Mouse (Mus musculus) heart, adult 2 months (tissue): Measurements from ENCODE around the gene Gpc1. TPM values are rescaled to one million over a fixed set of nuclear protein-coding genes. Genes with fewer than 3 reads are reported as not detected.

Experiments
- DNase-seq, 2 experiments: peaks; one replicate each; pipeline ENCODE4 v3.0.0; 2021
- H3K27ac ChIP-seq: fragments of 200-600 bp; 2 replicates; pipeline ENCODE4 v1.8.1; 2022
- H3K27me3 ChIP-seq: fragments of 200-500 bp; 2 replicates; pipeline ENCODE4 v1.6.1; 2012; ENCODE audit warnings: mild to moderate bottlenecking, low read length, inconsistent platforms, mixed read lengths; ENCODE audit not compliant: control insufficient read depth, insufficient read depth
- H3K36me3 ChIP-seq: fragments of 200-500 bp; 2 replicates; pipeline ENCODE4 v1.6.1; 2012; ENCODE audit warnings: low read length, inconsistent platforms; ENCODE audit not compliant: control insufficient read depth, insufficient read depth
- H3K4me1 ChIP-seq: fragments of 200-500 bp; 2 replicates; pipeline ENCODE4 v1.6.1; 2011; ENCODE audit warnings: low read length; ENCODE audit not compliant: control insufficient read depth, insufficient read depth
- H3K4me3 ChIP-seq: fragments of 200-600 bp; 2 replicates; pipeline ENCODE4 v1.8.1; 2022
- H3K79me2 ChIP-seq: fragments of 200-500 bp; replicated peaks from 2 replicates; pipeline ENCODE4 v1.6.1; 2012; ENCODE audit warnings: mild to moderate bottlenecking, inconsistent platforms, low read length, moderate library complexity, mixed read lengths; ENCODE audit not compliant: control insufficient read depth, insufficient read depth
- H3K9ac ChIP-seq: fragments of 200-500 bp; 2 replicates; pipeline ENCODE4 v1.6.1; 2012; ENCODE audit warnings: low read depth, mild to moderate bottlenecking, control low read depth, inconsistent platforms, low read length, mixed read lengths
- CTCF ChIP-seq: fragments of 200-600 bp; IDR thresholded peaks from 2 replicates; pipeline ENCODE4 v1.8.1; 2022; ENCODE audit warnings: antibody characterized with exemption, mild to moderate bottlenecking, moderate library complexity
- EP300 ChIP-seq: fragments of 200-500 bp; IDR thresholded peaks from 2 replicates; pipeline ENCODE4 v1.6.1; 2011; ENCODE audit warnings: low read depth, low read length, control low read depth; ENCODE audit not compliant: insufficient read depth
- POLR2A ChIP-seq: fragments of 200-500 bp; IDR thresholded peaks from 2 replicates; pipeline ENCODE4 v1.6.1; 2011; ENCODE audit warnings: mild to moderate bottlenecking, low read depth, low read length, control low read depth; ENCODE audit not compliant: insufficient read depth
- WGBS: fragments of 180-500 bp; shearing (Covaris S2); methylation state at CpG from one replicate; pipeline ENCODE4 v1.1.7; 2018; 5-methylcytosine and 5-hydroxymethylcytosine counted together
- intact Hi-C: fragments of 180-260 bp; cut with DNase I; formaldehyde crosslinking; loops from one replicate; pipeline ENCODE4 v1.15.1; 2025
- polyA plus RNA-seq: library from polyadenylated mRNA; depleted of rRNA; stranded (reverse); fragments of >200 nt; gene quantifications from 2 replicates; pipeline ENCODE4 v1.2.3, GENCODE M21; 2012
- total RNA-seq, 2 experiments: library from RNA; stranded (reverse); gene quantifications; 2 replicates each; pipeline ENCODE4 v1.2.3; 2021

Gene Gpc1
- total and polyA plus RNA-seq, 3 experiments: 249 to 505 (median 428) TPM

DNA sequence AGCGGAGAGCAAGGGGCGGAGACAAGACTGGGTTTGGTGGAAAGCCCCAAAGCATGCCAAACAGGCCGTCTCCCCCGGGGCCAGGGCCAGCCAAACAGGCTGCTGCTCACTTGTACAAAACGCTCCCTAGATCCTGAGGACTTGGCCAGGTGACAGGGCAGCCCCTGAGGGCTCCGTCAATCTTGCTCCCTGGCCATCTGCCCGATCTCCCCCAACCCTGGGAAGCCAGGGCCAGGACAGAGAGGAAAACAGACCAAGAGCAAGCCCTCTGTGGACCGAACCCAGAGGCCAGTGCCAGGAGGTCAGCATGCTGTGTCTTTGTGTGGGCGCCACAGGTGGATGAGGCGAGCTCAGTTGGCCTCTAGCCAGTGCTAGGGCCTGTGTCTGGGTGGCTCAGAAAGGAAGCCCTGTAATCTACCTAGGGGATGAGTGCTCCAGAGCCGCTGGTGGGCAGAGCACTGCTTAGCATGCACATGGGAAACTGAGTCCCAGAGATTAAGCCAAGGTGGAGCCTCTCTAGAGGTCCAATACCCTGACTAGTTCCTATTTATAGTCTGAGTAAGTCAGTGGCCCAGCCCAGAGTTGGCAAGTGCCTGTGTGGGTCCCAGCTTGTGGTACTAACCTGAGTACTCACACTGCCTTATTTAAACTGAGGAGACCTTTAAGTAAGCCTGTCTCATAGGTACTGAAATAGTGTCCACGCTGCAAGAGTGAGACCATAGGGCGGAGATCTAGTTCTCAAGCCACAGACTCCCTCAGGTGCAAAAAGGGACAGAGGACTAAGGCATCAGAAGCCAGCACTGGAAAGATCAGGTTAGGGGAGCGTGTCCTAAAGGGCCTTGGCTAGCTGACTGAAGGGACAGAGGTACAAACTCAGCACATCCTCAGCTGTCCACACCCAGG lies 6.7 kb downstream of the Gpc1 start:
- H3K4me1 ChIP-seq: peaks cover 7% of the 10 kb centered on the region; the same call in 1 of the 2 replicates

DNA sequence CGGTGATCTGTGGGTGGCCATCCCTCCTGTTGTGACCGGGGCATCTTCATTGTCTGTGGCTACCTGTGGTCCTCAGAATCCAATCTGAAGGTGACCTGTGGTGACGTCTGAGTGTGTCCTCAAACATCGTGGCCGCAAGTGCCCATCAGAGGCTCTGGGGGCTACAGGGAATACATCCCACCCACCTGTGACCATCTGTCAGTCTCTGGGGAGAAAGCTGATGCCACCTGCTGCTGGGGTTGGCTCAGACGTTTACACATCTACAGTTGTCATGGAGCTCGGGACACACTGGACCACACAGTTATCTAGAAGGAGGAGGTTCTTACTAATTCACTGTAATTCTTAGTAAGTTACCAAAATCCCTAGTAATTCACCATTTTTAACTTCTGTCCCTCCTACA lies 7.8 kb downstream of the Gpc1 start:
- no peak for TF ChIP-seq CTCF
- TF ChIP-seq POLR2A: no peak
- TF ChIP-seq EP300: no peak
- no peak for DNase-seq
- Histone ChIP-seq H3K27me3 (no peaks in the 10 kb centered on the region), H3K27ac (no peak overlapping the region), H3K9ac (no peak overlapping the region), H3K4me1 (peaks cover 9% of the 10 kb centered on the region; the same call in 1 of the 2 replicates), H3K79me2 (no peaks in the 10 kb centered on the region), H3K36me3 (no peaks in the 10 kb centered on the region), H3K4me3 (no peak overlapping the region)
- 64% methylated on average over 7 of the region's 7 CpGs for WGBS
- intact Hi-C loops: no loop called here

More for the DNA sequence above, 6.7 kb downstream of the Gpc1 start:
- Histone ChIP-seq H3K79me2 (no peaks in the 10 kb centered on the region), H3K4me3 (no peak overlapping the region), H3K27ac (peak overlapping the region; percentile 52; the same call in 1 of the 2 replicates), H3K36me3 (no peaks in the 10 kb centered on the region), H3K27me3 (no peaks in the 10 kb centered on the region), H3K9ac (no peak overlapping the region)
- intact Hi-C loops: no loop called here
- WGBS: 46% methylated on average over 14 of the region's 14 CpGs
- TF ChIP-seq EP300: no peak
- no peak for TF ChIP-seq POLR2A
- no peak for TF ChIP-seq CTCF
- DNase-seq: peak; percentile 39 to 41

DNA sequence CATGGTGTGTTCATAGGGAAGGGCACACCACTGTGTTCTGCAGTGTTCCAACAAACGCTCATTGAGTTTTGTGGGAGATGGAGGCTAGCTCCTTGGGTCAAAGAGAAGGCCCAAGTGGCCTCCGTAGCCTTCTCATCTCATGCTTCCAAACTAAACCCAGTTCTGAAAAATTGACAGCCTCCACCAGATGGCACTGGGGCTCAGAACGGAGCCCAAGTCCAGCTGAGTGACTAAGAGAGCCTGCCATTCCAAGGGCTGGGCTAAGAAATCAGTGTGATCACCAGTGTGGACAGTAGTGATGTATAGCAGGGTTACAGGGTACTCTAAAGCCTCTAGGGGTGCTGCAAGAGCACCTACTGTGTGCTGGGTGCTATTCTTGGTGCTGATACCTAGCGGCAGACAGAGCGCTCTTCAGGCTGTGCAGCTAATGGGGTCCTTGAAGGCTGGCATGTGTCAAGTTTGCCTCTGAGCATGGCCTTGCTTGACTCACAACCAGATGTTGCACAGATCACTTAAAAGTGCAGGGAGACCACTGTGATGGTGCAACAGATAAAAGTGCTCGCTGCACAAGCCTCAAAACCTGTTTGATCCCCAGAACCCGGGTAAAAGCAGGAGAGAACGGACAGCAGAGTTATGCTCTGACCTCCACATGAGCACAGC lies 8.9 kb downstream of the Gpc1 start:
- intact Hi-C loops: no loop called here
- TF ChIP-seq POLR2A (no peak), CTCF (peak; percentile 45), EP300 (no peak)
- H3K4me3 ChIP-seq: no peak overlapping the region
- no peaks in the 10 kb centered on the region for H3K36me3 ChIP-seq
- no peaks in the 10 kb centered on the region for H3K27me3 ChIP-seq
- 72% methylated on average over 8 of the region's 8 CpGs for WGBS
- DNase-seq: no peak
- peaks cover 9% of the 10 kb centered on the region; the same call in 1 of the 2 replicates for H3K4me1 ChIP-seq
- no peak overlapping the region for H3K9ac ChIP-seq
- H3K27ac ChIP-seq: no peak overlapping the region
- no peaks in the 10 kb centered on the region for H3K79me2 ChIP-seq

DNA sequence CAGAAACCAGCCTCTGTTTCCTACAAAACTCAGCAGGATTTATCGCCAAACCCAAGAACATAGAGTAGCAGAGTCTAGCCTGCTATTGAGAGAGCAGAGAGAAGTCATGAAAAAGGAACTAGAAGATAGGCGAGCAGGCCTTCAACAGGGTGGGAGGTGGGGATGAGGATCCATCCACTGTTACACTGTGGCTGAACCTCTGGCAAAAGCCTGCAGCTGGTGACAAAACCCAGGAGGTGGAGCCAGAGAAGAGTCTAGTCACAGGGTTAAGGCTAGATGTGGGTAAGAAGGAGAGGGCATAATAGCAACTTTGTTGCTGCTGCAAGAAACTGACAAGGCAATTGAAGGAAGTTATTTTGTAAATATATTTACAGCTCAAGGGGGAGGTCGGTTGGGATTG lies 10.0 kb downstream of the Gpc1 start:
- Histone ChIP-seq H3K27ac (no peak overlapping the region), H3K9ac (no peak overlapping the region), H3K79me2 (no peaks in the 10 kb centered on the region), H3K4me3 (no peak overlapping the region), H3K4me1 (peaks cover 12% of the 10 kb centered on the region; the same call in 1 of the 2 replicates), H3K27me3 (no peaks in the 10 kb centered on the region), H3K36me3 (no peaks in the 10 kb centered on the region)
- intact Hi-C loops: no loop called here
- no peak for DNase-seq
- no peak for TF ChIP-seq CTCF
- TF ChIP-seq POLR2A: no peak
- TF ChIP-seq EP300: no peak
- 63% methylated on average over 3 of the region's 3 CpGs for WGBS

DNA sequence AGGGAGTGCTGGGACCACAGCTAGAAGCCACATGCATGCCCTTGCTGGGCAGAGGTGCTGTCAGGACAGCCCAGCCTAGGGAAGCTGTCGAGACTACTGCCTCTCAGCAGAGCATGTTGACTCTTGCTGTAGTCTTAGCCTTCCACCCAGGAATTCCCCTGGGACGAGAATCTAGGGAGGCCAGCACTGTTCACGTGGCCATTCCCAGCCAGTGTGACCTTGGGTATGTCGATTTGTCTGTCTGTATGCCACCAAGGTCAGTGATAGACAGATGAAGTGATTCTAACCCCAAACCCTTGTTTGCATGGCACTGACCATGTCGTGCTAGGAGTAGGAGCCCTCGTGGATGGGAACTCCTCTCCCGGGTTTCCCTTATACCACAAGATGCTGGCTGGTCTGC lies 14.4 kb downstream of the Gpc1 start:
- no peak for DNase-seq
- TF ChIP-seq POLR2A: no peak
- TF ChIP-seq CTCF: no peak
- TF ChIP-seq EP300: no peak
- H3K9ac ChIP-seq: no peak overlapping the region
- no peak overlapping the region for H3K27ac ChIP-seq
- peaks cover 12% of the 10 kb centered on the region; the same call in 1 of the 2 replicates for H3K4me1 ChIP-seq
- H3K4me3 ChIP-seq: no peak overlapping the region
- WGBS: 53% methylated on average over 7 of the region's 7 CpGs
- H3K36me3 ChIP-seq: no peaks in the 10 kb centered on the region
- H3K27me3 ChIP-seq: no peaks in the 10 kb centered on the region; the same call in 1 of the 2 replicates
- intact Hi-C loops: no loop called here
- H3K79me2 ChIP-seq: no peaks in the 10 kb centered on the region
